Mouse (Mus musculus): ENCODE data around the gene Tprn.

DNA sequence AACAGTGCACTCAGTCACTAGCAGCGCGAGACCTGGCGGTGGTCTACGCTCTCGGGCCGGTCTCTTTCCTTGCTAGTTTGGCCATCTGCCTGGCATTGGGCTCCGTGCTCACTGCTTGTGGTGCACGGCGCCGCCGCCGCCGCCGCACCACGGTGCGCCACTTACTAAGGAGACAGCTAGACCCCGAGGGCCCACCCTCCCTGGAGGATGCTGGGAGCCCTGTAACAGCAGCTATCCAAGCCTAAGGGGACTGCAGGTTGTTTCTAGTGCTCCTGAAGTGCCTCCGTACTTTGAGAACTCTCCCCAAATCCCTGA is 28.4 kb downstream of the Tprn start:
- TF ChIP-seq CTCF (conservative IDR thresholded peaks at IDR 0.05 in 1 of 2, IDR thresholded peaks at IDR 0.05 in 1 of 2; ENCODE audit: low read depth in 2 of 2, low read length in 2 of 2) (no peak), SIN3A (IDR thresholded peaks at IDR 0.05; ENCODE audit: low read length) (no peak), MEF2A (IDR thresholded peaks at IDR 0.05; ENCODE audit: borderline replicate concordance, low read depth, low read length) (no peak), NRF1 (IDR thresholded peaks at IDR 0.05; ENCODE audit: low read depth, low read length) (no peak), USF1 (IDR thresholded peaks at IDR 0.05; ENCODE audit: low read depth, low read length) (no peak), MAFK (IDR thresholded peaks at IDR 0.05; ENCODE audit: insufficient replicate concordance, low read length) (no peak), MAX (IDR thresholded peaks at IDR 0.05; ENCODE audit: low read length) (no peak)
